Mouse (Mus musculus): ENCODE results near the gene Zfp385a. TPM values are rescaled to one million over a fixed set of nuclear protein-coding genes. Genes with fewer than 3 reads are reported as not detected.

Zfp385a gene
- polyA plus RNA-seq, 1 experiment from 2014 or later: 12.2 TPM

GRCm38 (mm10) chr15:103345789-103346188 is 5.9 kb upstream of the Zfp385a start:
- Histone ChIP-seq H3K9me3 (no peaks in the 10 kb centered on the region), H3K4me2 (no peak overlapping the region), H3K27ac (no peak overlapping the region), H3K9ac (no peak overlapping the region), H3K27me3 (peaks cover 10% of the 10 kb centered on the region), H3K36me3 (peaks cover 68% of the 10 kb centered on the region), H3K4me1 (peaks cover 12% of the 10 kb centered on the region), H3K4me3 (no peak overlapping the region)
- whole genome bisulfite sequencing: 85% methylated on average over 6 of the region's 6 CpGs
- ATAC-seq (ENCODE audit: insufficient number of reproducible peaks, insufficient read depth, low FRiP score, low TSS enrichment, low read depth): no peak

GRCm38 (mm10) chr15:103343556-103343955 is 3.7 kb upstream of the Zfp385a start:
- no peak overlapping the region for H3K27ac ChIP-seq
- no peak for ATAC-seq (ENCODE audit: insufficient number of reproducible peaks, insufficient read depth, low FRiP score, low TSS enrichment, low read depth)

GRCm38 (mm10) chr15:103343008-103343407 is 3.1 kb upstream of the Zfp385a start:
- peaks cover 35% of the 10 kb centered on the region for H3K27me3 ChIP-seq
- no peak overlapping the region for H3K4me2 ChIP-seq
- peaks cover 36% of the 10 kb centered on the region for H3K4me1 ChIP-seq
- H3K9me3 ChIP-seq: no peaks in the 10 kb centered on the region
- H3K9ac ChIP-seq: no peak overlapping the region
- H3K27ac ChIP-seq: no peak overlapping the region
- H3K36me3 ChIP-seq: peaks cover 41% of the 10 kb centered on the region
- 77% methylated on average over 3 of the region's 3 CpGs for whole genome bisulfite sequencing
- H3K4me3 ChIP-seq: no peak overlapping the region
- no peak for ATAC-seq (ENCODE audit: insufficient number of reproducible peaks, insufficient read depth, low FRiP score, low TSS enrichment, low read depth)

More at GRCm38 (mm10) chr15:103343556-103343955, 3.7 kb upstream of the Zfp385a start:
- H3K27me3 ChIP-seq: peaks cover 32% of the 10 kb centered on the region
- no peak overlapping the region for H3K4me2 ChIP-seq
- no peaks in the 10 kb centered on the region for H3K9me3 ChIP-seq
- no peak overlapping the region for H3K4me3 ChIP-seq
- peaks cover 32% of the 10 kb centered on the region for H3K4me1 ChIP-seq
- no peak overlapping the region for H3K9ac ChIP-seq
- peaks cover 46% of the 10 kb centered on the region for H3K36me3 ChIP-seq

- peaks cover 35% of the 10 kb centered on the region for H3K27me3 ChIP-seq
- peaks cover 35% of the 10 kb centered on the region for H3K36me3 ChIP-seq
- peaks cover 42% of the 10 kb centered on the region for H3K4me1 ChIP-seq
- no peak overlapping the region for H3K4me2 ChIP-seq
- no peaks in the 10 kb centered on the region for H3K9me3 ChIP-seq
- no peak overlapping the region for H3K4me3 ChIP-seq
- ATAC-seq (ENCODE audit: insufficient number of reproducible peaks, insufficient read depth, low FRiP score, low TSS enrichment, low read depth): no peak
- no peak overlapping the region for H3K27ac ChIP-seq
- no peak overlapping the region for H3K9ac ChIP-seq
- WGBS: 15% methylated on average over 4 of the region's 4 CpGs
Observed at GRCm38 (mm10) chr15:103342415-103342814, 2.5 kb upstream of the Zfp385a start.

GRCm38 (mm10) chr15:103341547-103341946 is 1.7 kb upstream of the Zfp385a start:
- Histone ChIP-seq H3K4me3 (no peak overlapping the region), H3K4me1 (peaks cover 45% of the 10 kb centered on the region), H3K9me3 (no peaks in the 10 kb centered on the region), H3K9ac (0 out of 2 replicates have a peak overlapping the region, but pooled peaks have one; percentile 32), H3K27ac (no peak overlapping the region), H3K4me2 (no peak overlapping the region), H3K36me3 (peaks cover 30% of the 10 kb centered on the region), H3K27me3 (peaks cover 35% of the 10 kb centered on the region)
- WGBS: 19% methylated on average over 8 of the region's 8 CpGs
- no peak for ATAC-seq (ENCODE audit: insufficient number of reproducible peaks, insufficient read depth, low FRiP score, low TSS enrichment, low read depth)

- Histone ChIP-seq H3K4me2 (peak overlapping the region; percentile 80), H3K36me3 (peaks cover 23% of the 10 kb centered on the region), H3K9ac (no peak overlapping the region), H3K9me3 (no peaks in the 10 kb centered on the region), H3K4me3 (no peak overlapping the region), H3K27me3 (peaks cover 35% of the 10 kb centered on the region), H3K27ac (peak overlapping the region; percentile 3; the same call in 1 of the 2 replicates), H3K4me1 (peaks cover 47% of the 10 kb centered on the region)
- ATAC-seq (ENCODE audit: insufficient number of reproducible peaks, insufficient read depth, low FRiP score, low TSS enrichment, low read depth): no peak
- 21% methylated on average over 4 of the region's 4 CpGs for WGBS
Observed at GRCm38 (mm10) chr15:103340786-103341185, 893 bp upstream of the Zfp385a start.

- 2% methylated on average over 28 of the region's 31 CpGs for WGBS
- peak overlapping the region; percentile 65 for H3K9ac ChIP-seq
- H3K4me2 ChIP-seq: peak overlapping the region; percentile 80
- peak overlapping the region; percentile 64 for H3K4me3 ChIP-seq
- no peaks in the 10 kb centered on the region for H3K9me3 ChIP-seq
- H3K27ac ChIP-seq: peak overlapping the region; percentile 22; the same call in 1 of the 2 replicates
- peaks cover 8% of the 10 kb centered on the region for H3K36me3 ChIP-seq
- ATAC-seq (ENCODE audit: insufficient number of reproducible peaks, insufficient read depth, low FRiP score, low TSS enrichment, low read depth): peak; percentile 33; the same call in 1 of the 2 replicates
- H3K27me3 ChIP-seq: peaks cover 35% of the 10 kb centered on the region
- peaks cover 60% of the 10 kb centered on the region for H3K4me1 ChIP-seq
Observed at GRCm38 (mm10) chr15:103339166-103339960, 530 bp downstream of the Zfp385a start.

GRCm38 (mm10) chr15:103338829-103339165 is 1.1 kb downstream of the Zfp385a start:
- peak overlapping the region; percentile 65 for H3K9ac ChIP-seq
- H3K9me3 ChIP-seq: no peaks in the 10 kb centered on the region
- no peak overlapping the region for H3K27ac ChIP-seq
- ATAC-seq (ENCODE audit: insufficient number of reproducible peaks, insufficient read depth, low FRiP score, low TSS enrichment, low read depth): no peak
- peak overlapping the region; percentile 80 for H3K4me2 ChIP-seq
- 38% methylated on average over 4 of the region's 4 CpGs for WGBS
- H3K27me3 ChIP-seq: peaks cover 35% of the 10 kb centered on the region
- peak overlapping the region; percentile 64 for H3K4me3 ChIP-seq
- peaks cover 3% of the 10 kb centered on the region; the same call in 1 of the 2 replicates for H3K36me3 ChIP-seq
- H3K4me1 ChIP-seq: peaks cover 65% of the 10 kb centered on the region

- H3K9ac ChIP-seq: no peak overlapping the region
- H3K27me3 ChIP-seq: peaks cover 35% of the 10 kb centered on the region
- ATAC-seq (ENCODE audit: insufficient number of reproducible peaks, insufficient read depth, low FRiP score, low TSS enrichment, low read depth): no peak
- no peaks in the 10 kb centered on the region for H3K36me3 ChIP-seq
- 0 out of 2 replicates have a peak overlapping the region, but pooled peaks have one; percentile 7 for H3K27ac ChIP-seq
- H3K4me2 ChIP-seq: peak overlapping the region; percentile 16; the same call in 1 of the 2 replicates
- no peaks in the 10 kb centered on the region for H3K9me3 ChIP-seq
- 12% methylated on average over 11 of the region's 11 CpGs for WGBS
- no peak overlapping the region for H3K4me3 ChIP-seq
- peaks cover 78% of the 10 kb centered on the region for H3K4me1 ChIP-seq
Observed at GRCm38 (mm10) chr15:103336996-103337667, 2.8 kb downstream of the Zfp385a start.

GRCm38 (mm10) chr15:103335488-103336235 is 4.2 kb downstream of the Zfp385a start:
- ATAC-seq (ENCODE audit: insufficient number of reproducible peaks, insufficient read depth, low FRiP score, low TSS enrichment, low read depth): no peak
- Histone ChIP-seq H3K4me3 (no peak overlapping the region), H3K27ac (no peak overlapping the region), H3K27me3 (peaks cover 24% of the 10 kb centered on the region), H3K9ac (0 out of 2 replicates have a peak overlapping the region, but pooled peaks have one; percentile 37), H3K4me1 (peaks cover 66% of the 10 kb centered on the region), H3K4me2 (no peak overlapping the region), H3K9me3 (no peaks in the 10 kb centered on the region), H3K36me3 (no peaks in the 10 kb centered on the region)
- 10% methylated on average over 7 of the region's 7 CpGs for WGBS

GRCm38 (mm10) chr15:103335040-103335439 is 4.9 kb downstream of the Zfp385a start:
- Histone ChIP-seq H3K9me3 (no peaks in the 10 kb centered on the region), H3K27ac (no peak overlapping the region)

More at GRCm38 (mm10) chr15:103335040-103335439, 4.9 kb downstream of the Zfp385a start:
- Histone ChIP-seq H3K4me1 (peaks cover 60% of the 10 kb centered on the region), H3K4me3 (no peak overlapping the region), H3K36me3 (no peaks in the 10 kb centered on the region), H3K4me2 (no peak overlapping the region), H3K9ac (0 out of 2 replicates have a peak overlapping the region, but pooled peaks have one; percentile 27), H3K27me3 (peaks cover 18% of the 10 kb centered on the region; the same call in 1 of the 2 replicates)
- no peak for ATAC-seq (ENCODE audit: insufficient number of reproducible peaks, insufficient read depth, low FRiP score, low TSS enrichment, low read depth)
- WGBS: 45% methylated on average over 3 of the region's 3 CpGs

All from embryonic facial prominence, embryonic 13.5 days (tissue).